Mouse (Mus musculus): ENCODE measurements around the gene Glra4.

- TF ChIP-seq CTCF (IDR thresholded peaks at IDR 0.05; ENCODE audit: control insufficient read depth, insufficient read depth, low read length) (no peak), POLR2A (IDR thresholded peaks at IDR 0.05; ENCODE audit: borderline replicate concordance, control insufficient read depth, low read depth, low read length) (no peak)
These were observed 37.3 kb downstream of the Glra4 start for GRCm38 (mm10) chrX:136742661-136743103.
